Mouse (Mus musculus) kidney, postnatal 36 days (tissue): Measurements from ENCODE around the gene Por.

Experiments used
- DNase-seq, 2 experiments: peaks; one replicate each; pipeline ENCODE4 v3.0.0; 2021 to 2022; ENCODE audit warnings: mixed read lengths in 2 of 2

The Por gene

GRCm38 (mm10) chr5:135702682-135703192, 32.9 kb downstream of the Por start:
- DNase-seq = peak in 1 of 2 experiments; percentile 53

DNA sequence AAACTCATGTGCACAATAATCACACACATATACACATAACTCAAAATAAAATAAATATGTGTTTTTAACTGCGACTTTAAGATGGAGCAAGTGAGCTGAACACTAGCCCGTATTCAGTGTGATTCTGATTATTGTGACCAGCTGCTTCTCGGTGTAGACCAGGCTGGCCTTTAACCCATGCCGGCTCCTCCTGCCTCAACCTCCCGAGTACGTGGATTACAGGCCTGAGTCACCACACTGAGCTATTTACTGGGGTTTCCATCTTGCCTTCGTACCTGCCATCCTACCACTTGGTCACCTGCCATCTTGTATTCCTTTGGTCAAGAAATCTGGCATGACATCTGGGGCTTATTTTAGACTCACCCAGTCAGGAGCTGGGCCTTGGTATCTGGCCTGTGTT, 33.6 kb downstream of the Por start:
- no peak for DNase-seq

DNA sequence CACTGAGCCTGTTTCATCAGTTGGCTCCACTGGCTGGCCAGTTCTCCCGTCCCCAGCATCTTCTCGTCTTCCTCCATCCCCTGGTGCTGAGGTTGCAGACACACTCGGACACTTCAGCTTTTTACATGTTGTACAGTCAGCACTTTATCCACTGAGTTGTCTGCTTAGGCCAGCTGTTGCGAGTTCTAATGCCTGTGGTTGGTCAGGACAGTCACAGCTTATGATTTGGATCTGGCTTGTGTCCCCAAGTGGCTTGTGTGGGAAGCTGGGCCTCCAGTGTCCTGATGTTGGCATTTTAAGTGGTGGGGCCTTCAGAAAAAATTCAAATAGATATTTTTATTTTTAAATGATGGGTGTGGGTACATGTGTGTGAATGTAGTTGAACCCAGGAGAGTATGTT, 35.5 kb downstream of the Por start:
- no peak for DNase-seq

GRCm38 (mm10) chr5:135707039-135707438, 37.2 kb downstream of the Por start:
- DNase-seq = peak in 1 of 2 experiments; percentile 51

DNA sequence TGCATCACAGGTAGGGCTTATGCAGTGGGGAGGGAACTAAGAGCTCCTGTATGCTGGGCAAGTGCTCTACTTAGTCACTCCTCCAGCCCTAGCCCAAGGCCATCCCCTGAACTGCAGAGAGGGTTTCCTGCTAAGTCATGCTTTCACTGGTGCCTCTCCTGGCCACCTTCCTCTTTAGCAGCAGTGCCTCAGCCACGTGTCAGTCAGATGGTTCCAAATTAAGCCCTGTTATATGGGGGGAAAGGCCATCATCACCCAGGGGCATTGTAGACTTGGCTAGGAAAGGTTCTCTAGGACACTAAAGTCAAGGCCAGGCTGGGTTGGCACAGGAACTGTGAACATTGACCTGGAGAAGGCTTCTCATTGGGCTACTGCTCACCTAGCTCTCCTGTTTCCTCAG, 38.0 kb downstream of the Por start:
- DNase-seq = peak; percentile 82 to 93

GRCm38 (mm10) chr5:135709716-135710115, 39.9 kb downstream of the Por start:
- DNase-seq = no peak

GRCm38 (mm10) chr5:135710599-135711214, 40.9 kb downstream of the Por start:
- no peak for DNase-seq

DNA sequence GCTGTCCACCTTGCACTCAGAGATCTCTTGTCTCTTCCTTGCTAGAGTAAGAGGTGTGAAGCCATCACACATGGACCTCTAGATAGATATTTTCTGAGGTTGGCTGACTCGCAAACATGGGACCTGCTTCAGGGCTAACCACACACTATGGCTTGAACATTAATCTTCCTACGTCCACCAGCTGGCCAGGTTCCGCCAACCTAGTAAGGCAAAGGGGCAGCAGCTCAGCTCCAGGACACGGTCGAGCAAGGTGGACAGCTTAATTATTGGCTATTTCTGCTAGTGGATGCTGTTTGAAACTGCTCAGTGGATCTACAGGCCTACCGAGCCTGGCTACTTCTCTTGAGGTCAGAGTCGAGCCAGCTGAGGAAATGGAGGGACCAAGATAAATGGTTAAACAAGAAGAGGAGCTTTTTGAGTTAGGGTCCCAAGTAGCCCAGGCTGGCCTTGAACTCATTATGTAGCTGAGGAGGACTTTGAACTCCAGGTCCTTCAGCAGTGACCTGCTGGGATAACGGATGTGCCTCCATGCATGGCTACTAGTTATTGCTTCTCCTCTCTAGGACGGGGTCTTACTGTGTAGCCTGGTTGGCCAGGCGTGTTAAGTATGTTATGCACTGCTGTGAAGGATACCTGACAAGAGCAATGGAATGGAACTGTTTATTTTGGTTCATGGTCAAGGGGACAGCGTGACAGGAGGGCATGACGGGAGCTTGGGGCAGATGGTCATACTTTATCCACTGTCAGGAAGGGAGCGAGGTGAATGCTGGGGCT, 41.9 kb downstream of the Por start:
- peak; percentile 75 to 87 for DNase-seq

- DNase-seq = no peak
Observed at GRCm38 (mm10) chr5:135712803-135713202, 43.0 kb downstream of the Por start.

- DNase-seq = peak; percentile 82 to 88
Observed at GRCm38 (mm10) chr5:135713441-135714218, 43.8 kb downstream of the Por start.

DNA sequence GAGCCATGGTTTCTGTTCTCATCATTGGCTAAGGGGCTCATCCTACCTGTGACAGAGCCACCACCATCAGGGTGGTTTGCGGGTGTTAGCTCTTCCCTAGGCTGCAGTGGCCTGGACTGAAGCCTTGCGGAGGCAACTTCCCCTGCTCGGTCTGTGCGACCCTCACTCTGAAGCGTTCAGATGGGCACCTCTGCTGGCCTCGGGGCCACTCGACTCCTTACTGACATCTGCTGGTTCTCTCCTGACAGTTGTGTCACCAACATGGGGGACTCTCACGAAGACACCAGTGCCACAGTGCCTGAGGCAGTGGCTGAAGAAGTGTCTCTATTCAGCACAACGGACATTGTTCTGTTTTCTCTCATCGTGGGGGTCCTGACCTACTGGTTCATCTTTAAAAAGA, 45.8 kb downstream of the Por start:
- no peak for DNase-seq

- no peak for DNase-seq
Observed at GRCm38 (mm10) chr5:135719586-135720120, 49.8 kb downstream of the Por start.

GRCm38 (mm10) chr5:135720121-135720520, 50.3 kb downstream of the Por start:
- DNase-seq = no peak

GRCm38 (mm10) chr5:135721076-135721475, 51.2 kb downstream of the Por start:
- DNase-seq = no peak

DNA sequence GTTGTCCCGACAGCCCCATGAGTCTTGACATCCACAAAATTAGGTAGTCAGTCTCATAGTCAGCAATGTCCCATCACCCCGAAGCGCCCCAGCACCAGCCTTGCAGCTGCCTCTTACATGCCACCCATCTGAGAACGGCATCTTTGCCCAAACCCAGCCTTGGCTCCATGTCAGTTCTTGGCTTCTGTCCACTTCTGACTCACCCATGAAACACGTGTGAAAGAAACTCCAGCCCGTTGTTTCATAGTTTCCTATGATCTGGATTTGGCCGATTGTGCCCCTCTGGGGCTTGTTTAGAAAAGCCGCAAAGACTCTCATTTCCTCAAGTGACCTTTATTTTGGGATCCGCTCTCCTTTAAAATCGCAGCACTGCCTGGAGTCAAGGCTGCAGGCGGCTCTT, 52.3 kb downstream of the Por start:
- peak; percentile 47 to 53 for DNase-seq

GRCm38 (mm10) chr5:135723165-135723751, 53.4 kb downstream of the Por start:
- DNase-seq = peak; percentile 51 to 71

DNA sequence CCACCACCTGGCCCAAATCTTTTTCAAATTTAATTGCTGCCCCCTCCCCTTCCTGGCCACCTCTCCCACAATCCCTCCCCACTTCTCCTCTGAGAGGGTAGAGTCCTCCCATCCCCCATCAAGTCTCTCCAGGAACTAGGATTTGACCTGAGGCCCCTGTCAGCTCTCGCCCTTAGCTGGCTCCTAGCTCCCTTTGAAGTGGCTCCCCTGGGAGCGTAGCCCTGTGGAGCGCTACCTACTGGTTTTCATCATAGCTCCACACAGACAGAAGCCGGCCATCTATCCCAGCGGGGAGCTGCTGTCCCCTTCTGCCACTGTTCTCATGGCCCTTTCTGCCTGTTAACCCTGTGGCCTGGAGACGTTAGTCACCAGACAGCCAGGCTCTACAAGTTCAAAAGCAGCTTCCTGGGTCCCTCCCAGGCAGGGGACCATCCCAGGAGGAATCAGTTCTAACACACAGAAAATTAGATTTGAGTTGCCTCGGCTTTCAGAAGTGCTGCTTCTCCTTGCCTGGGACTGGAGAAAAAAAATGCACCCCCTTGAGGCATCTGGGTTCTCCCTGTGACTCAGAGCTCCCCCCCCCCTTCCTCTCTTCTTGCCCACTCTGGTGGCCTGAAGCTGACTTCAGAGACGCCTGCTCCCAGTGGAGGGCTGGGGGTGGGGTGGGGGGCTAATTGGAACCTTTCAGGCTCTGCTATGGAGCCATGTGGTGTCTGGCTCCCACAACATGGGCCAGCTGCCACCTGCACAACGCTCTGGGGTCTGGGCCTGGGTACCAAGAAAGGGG, 54.9 kb downstream of the Por start:
- no peak for DNase-seq

- DNase-seq = peak in 1 of 2 experiments; percentile 54
Observed at GRCm38 (mm10) chr5:135725391-135725841, 55.6 kb downstream of the Por start.

- DNase-seq = no peak
Observed at GRCm38 (mm10) chr5:135725991-135726390, 56.2 kb downstream of the Por start.

DNA sequence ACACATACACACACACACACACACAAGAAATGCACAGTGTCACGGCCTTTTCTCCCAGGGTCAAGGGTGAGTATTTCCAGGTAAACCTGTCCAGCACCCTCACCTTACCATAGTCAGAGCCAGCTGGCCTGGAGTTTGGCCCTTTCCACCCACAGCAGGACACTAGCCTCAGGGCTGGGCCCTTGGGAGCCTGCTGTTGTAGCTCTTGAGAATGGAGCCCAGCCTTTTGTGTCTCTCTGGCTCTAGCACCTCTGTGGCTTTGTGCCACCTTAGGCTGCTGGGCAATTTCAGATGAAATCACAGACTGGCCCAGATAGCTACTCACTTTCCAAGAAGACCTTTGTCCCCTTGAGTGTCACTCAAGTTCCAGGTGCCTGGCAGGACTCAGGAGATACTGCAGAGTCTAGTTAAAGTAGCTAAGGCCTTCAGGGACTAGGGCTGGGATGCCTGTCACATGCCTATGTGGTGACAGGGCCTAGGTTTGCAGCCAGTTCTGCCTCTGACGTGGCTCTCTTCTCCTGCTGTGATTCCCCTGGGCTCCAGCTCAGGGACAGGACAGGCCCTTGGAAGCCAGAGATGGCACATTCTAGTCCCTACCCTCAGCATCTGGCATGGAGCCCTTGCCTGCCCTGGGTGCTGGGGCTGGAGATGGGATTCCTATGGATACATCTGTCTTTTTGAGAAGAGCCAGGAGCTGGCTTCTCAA, 57.0 kb downstream of the Por start:
- peak; percentile 53 to 64 for DNase-seq

GRCm38 (mm10) chr5:135727871-135728270, 58.0 kb downstream of the Por start:
- DNase-seq = no peak
